Mouse (Mus musculus) gastrocnemius, adult 2 months (tissue): ENCODE results near the gene Ccdc142. TPM values are rescaled to one million over a fixed set of nuclear protein-coding genes. Genes with fewer than 3 reads are reported as not detected.

Experiments
- DNase-seq: peaks from one replicate; pipeline ENCODE4 v3.0.0; 2022
- H3K27ac ChIP-seq: fragments of 200-600 bp; 2 replicates; pipeline ENCODE4 v1.8.1; 2022; ENCODE audit warnings: mild to moderate bottlenecking
- H3K4me3 ChIP-seq: fragments of 200-600 bp; 2 replicates; pipeline ENCODE4 v1.8.1; 2022; ENCODE audit warnings: mild to moderate bottlenecking, moderate library complexity
- CTCF ChIP-seq: fragments of 200-600 bp; IDR thresholded peaks from 2 replicates; pipeline ENCODE4 v1.8.1; 2022; ENCODE audit warnings: antibody characterized with exemption, mild to moderate bottlenecking, moderate library complexity
- intact Hi-C: fragments of 180-260 bp; cut with DNase I; formaldehyde crosslinking; loops from one replicate; pipeline ENCODE4 v1.15.1; 2025
- total RNA-seq, 2 experiments: library from RNA; stranded (reverse); gene quantifications; 2 replicates each; pipeline ENCODE4 v1.2.3; 2021

Ccdc142 gene
- total RNA-seq, 2 experiments from 2014 or later: 0.61 to 0.70 TPM

DNA sequence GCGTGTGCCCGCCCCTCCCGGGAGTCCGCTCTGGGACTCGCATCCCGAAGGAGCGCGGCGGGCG is 31.3 kb upstream of the Ccdc142 start, which contains the start of gene Tlx2:
Gene Tlx2 (minus strand): TSS at position 47 of the 64 bp plus-strand sequence.
- DNase-seq: no peak
- TF ChIP-seq CTCF: no peak
- H3K4me3 ChIP-seq: peak within 1 kb of the TSS; percentile 58
- intact Hi-C loops: no loop called here
- H3K27ac ChIP-seq: no peak within 1 kb of the TSS

GRCm38 (mm10) chr6:83070311-83071219 is 30.8 kb upstream of the Ccdc142 start:
- no peak for TF ChIP-seq CTCF
- DNase-seq: no peak
- Histone ChIP-seq H3K4me3 (peak overlapping the region; percentile 47), H3K27ac (no peak overlapping the region)
- intact Hi-C loops: no loop called here

GRCm38 (mm10) chr6:83071220-83071619 is 30.2 kb upstream of the Ccdc142 start:
- TF ChIP-seq CTCF: no peak
- no peak for DNase-seq
- intact Hi-C loops: no loop called here
- Histone ChIP-seq H3K27ac (no peak overlapping the region), H3K4me3 (no peak overlapping the region)

GRCm38 (mm10) chr6:83074979-83075378 is 26.4 kb upstream of the Ccdc142 start:
- intact Hi-C loops: no loop called here
- no peak overlapping the region for H3K4me3 ChIP-seq
- DNase-seq: no peak
- no peak overlapping the region for H3K27ac ChIP-seq
- peak; percentile 17; the same call in 1 of the 2 replicates for TF ChIP-seq CTCF

DNA sequence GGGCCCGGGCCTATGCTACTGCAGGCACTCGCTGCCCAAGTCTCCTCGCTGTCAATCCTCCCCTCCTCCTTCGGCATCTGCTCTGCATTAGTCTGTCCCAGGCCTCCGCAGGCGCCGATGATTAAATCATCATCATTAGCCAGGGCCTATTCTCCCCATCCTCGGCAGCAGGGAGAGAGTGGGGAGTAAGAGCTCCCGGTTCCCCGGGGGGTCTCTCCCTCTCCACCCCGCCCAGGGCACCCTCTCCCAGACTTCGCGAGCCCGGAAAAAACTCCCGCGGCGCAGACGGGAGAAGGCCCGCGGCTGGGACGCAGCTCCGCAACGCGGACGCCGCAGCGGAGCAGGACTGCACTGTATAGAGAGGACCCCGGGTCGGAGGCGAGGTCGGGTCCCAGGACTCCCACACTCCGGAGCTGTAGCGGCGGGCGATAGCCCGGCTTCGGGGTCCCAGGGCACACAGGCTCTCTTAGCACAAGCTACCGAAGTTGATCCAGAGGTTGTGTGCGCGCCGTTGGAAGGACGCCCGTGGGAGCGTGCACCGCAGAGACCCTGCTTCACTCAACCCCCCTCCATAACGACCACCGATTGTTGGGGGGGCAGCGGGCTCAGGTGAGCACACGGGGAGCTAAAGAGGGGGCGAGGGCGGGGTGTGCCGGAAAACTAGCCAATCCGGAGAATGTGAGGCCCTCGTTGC is 23.6 kb upstream of the Ccdc142 start, which contains the start of gene Pcgf1:
Gene Pcgf1 (plus strand): TSS at position 240 of the 694 bp plus-strand sequence.
- DNase-seq: no peak
- intact Hi-C loops: loop anchor here (1.0 to 2.0 kb wide), 2 partner anchors 23 to 80 kb away; partner anchors contain the start of genes Aup1 and Htra2
- no peak for TF ChIP-seq CTCF
- H3K4me3 ChIP-seq: peak within 1 kb of the TSS; percentile 88
- H3K27ac ChIP-seq: peak within 1 kb of the TSS; percentile 99

DNA sequence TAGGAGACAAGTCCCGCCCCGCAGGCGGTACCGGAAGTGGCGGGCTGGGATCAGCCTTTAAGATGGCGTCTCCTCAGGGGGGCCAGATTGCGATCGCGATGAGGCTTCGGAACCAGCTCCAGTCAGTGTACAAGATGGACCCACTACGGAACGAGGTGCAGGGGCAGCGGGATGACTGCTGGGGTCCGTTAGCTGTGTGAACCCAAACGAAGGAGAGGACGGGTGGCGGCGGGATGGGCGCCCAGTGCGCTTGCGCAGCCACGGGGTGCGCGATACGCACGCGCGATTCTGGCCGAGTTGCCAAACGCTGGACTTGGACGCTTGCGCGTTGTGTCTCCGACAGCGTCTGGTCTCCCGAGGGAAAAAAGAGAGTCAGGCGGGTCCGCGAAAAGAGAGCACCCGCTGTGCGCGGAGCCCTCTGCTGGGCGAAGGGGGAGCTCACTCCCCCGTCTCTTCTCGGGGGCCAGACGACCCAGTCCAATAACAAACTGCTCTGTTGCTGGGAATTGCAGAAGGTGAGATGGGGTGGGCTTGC is 23.0 kb upstream of the Ccdc142 start:
- intact Hi-C loops: loop anchor here (1.0 kb wide), 1 partner anchor 81 kb away; no protein-coding TSS in a partner anchor
- Histone ChIP-seq H3K27ac (peak overlapping the region; percentile 99), H3K4me3 (peak overlapping the region; percentile 88)
- peak; percentile 100 for DNase-seq
- peak; percentile 72 for TF ChIP-seq CTCF

- Histone ChIP-seq H3K27ac (no peak overlapping the region), H3K4me3 (no peak overlapping the region)
- intact Hi-C loops: no loop called here
- DNase-seq: no peak
- no peak for TF ChIP-seq CTCF
These were observed 21.2 kb upstream of the Ccdc142 start for GRCm38 (mm10) chr6:83080210-83080609.

- intact Hi-C loops: no loop called here
- DNase-seq: no peak
- H3K27ac ChIP-seq: no peak overlapping the region
- no peak overlapping the region for H3K4me3 ChIP-seq
- no peak for TF ChIP-seq CTCF
These were observed 17.9 kb upstream of the Ccdc142 start for GRCm38 (mm10) chr6:83083497-83083896.

DNA sequence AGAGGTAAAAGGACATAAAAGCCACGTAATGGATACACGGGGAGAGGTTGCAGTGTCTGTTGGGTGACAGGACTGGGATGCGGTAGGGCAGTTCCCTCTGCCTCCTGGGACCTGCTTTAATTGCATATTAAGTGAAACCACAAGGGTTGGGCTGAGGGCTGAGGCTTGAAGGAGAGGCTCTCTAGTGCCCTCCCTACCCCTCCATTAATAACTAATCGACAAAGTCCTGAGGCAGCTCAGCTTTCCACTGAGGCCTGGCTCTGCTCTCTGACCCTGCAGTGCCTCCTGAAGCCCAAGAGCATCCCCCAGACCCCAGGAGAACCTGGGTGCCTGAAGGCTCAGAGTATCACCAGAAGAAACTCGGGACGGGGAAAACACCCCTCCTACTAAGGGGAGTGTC is 16.9 kb upstream of the Ccdc142 start:
- intact Hi-C loops: no loop called here
- TF ChIP-seq CTCF: no peak
- H3K27ac ChIP-seq: no peak overlapping the region
- no peak overlapping the region for H3K4me3 ChIP-seq
- DNase-seq: no peak

GRCm38 (mm10) chr6:83086121-83087035 is 15.0 kb upstream of the Ccdc142 start, which contains the start of gene Lbx2:
TSS of gene Lbx2 (plus strand) at chr6:83086367.
- Histone ChIP-seq H3K4me3 (peak within 1 kb of the TSS; percentile 75), H3K27ac (peak within 1 kb of the TSS; percentile 85)
- intact Hi-C loops: no loop called here
- peak; percentile 22 for DNase-seq
- TF ChIP-seq CTCF: no peak

DNA sequence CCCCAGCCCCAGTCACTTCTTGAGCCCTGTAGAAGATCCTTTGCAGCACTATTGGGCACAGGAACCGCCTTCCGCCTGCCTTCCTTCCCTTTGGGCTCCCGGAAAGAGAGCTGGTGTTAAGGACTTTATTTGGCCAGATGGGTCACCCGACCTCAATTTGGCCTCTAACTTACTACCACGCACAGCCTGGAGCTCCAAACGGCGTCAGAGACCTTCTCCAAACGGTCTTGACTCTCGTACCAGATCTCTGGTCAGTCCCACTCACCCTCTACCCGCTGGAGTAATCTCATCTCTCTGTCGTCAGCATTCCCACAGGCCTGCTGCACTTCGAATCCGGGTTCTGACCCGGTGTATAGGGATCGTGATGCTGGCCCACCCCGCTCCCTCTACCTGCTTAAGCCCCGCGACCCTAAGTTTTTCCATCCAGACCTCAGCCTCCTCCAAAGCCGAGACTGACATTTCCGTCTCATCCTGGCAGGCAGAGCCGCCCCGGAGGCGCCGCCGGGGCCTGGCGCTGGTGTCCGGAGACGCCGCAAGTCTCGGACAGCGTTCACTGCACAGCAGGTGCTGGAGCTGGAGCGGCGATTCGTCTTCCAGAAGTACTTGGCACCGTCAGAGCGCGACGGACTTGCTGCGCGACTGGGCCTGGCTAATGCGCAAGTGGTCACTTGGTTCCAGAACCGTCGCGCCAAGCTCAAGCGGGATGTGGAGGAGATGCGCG is 14.0 kb upstream of the Ccdc142 start:
- intact Hi-C loops: no loop called here
- no peak for TF ChIP-seq CTCF
- peak overlapping the region; percentile 75 for H3K4me3 ChIP-seq

DNA sequence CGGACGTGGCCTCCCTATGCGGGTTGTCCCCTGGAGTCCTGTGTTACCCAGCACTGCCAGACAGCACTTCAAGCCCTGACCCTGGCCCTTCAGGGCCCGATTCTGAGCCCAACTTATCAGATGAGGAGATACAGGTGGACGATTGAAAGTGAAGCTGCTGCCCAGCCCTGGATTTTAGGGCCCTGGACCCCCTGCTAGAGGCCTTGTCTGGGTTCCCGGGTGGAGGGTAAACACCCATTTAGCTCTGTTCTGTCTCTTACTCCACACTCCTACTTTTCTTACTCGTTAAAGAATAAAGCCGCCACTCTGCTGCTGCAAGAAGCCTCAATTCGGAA is 13.5 kb upstream of the Ccdc142 start:
- Histone ChIP-seq H3K4me3 (peak overlapping the region; percentile 75), H3K27ac (peak overlapping the region; percentile 85)
- no peak for TF ChIP-seq CTCF
- no peak for DNase-seq
- intact Hi-C loops: no loop called here

More for the DNA sequence above, 14.0 kb upstream of the Ccdc142 start:
- peak; percentile 81 for DNase-seq
- H3K27ac ChIP-seq: peak overlapping the region; percentile 85
